Mouse (Mus musculus) frontal cortex, postnatal 25 days (tissue): ENCODE results near the gene Gpx4.

Experiments
- DNase-seq, 2 experiments: peaks; one replicate each; pipeline ENCODE4 v3.0.0; 2022; ENCODE audit warnings: low spot score in 2 of 2

Gene Gpx4

GRCm38 (mm10) chr10:80047041-80047565 is at the start of gene Gpx4:
Gene Gpx4, plus strand, starts transcription at chr10:80047166.
- DNase-seq = no peak

- DNase-seq = no peak
These were observed 49.1 kb upstream of the Gpx4 start for GRCm38 (mm10) chr10:79997819-79998218.

GRCm38 (mm10) chr10:80001945-80002344 is 45.0 kb upstream of the Gpx4 start:
- DNase-seq = no peak

- no peak for DNase-seq
These were observed 44.1 kb upstream of the Gpx4 start for GRCm38 (mm10) chr10:80002829-80003228.

- no peak for DNase-seq
These were observed 43.4 kb upstream of the Gpx4 start for GRCm38 (mm10) chr10:80003374-80004232.

- DNase-seq = no peak
These were observed 42.7 kb upstream of the Gpx4 start for GRCm38 (mm10) chr10:80004233-80004705.

GRCm38 (mm10) chr10:80011740-80012139 is 35.2 kb upstream of the Gpx4 start:
- no peak for DNase-seq

GRCm38 (mm10) chr10:80013609-80014008 is 33.4 kb upstream of the Gpx4 start:
- DNase-seq = no peak

- DNase-seq = no peak
These were observed 32.3 kb upstream of the Gpx4 start for GRCm38 (mm10) chr10:80014484-80015290.

GRCm38 (mm10) chr10:80015583-80015982 is 31.4 kb upstream of the Gpx4 start:
- no peak for DNase-seq

- no peak for DNase-seq
These were observed 30.5 kb upstream of the Gpx4 start, which contains the start of gene Arhgap45 for GRCm38 (mm10) chr10:80016511-80016910. Gene Arhgap45, plus strand, starts transcription at chr10:80016653.

- no peak for DNase-seq
These were observed 30.0 kb upstream of the Gpx4 start for GRCm38 (mm10) chr10:80016931-80017330.

- DNase-seq = no peak
These were observed 29.6 kb upstream of the Gpx4 start for GRCm38 (mm10) chr10:80017361-80017760.

- DNase-seq = no peak
These were observed 29.2 kb upstream of the Gpx4 start for GRCm38 (mm10) chr10:80017771-80018170.

- no peak for DNase-seq
These were observed 28.1 kb upstream of the Gpx4 start for GRCm38 (mm10) chr10:80018739-80019297.

GRCm38 (mm10) chr10:80019471-80020131 is 27.4 kb upstream of the Gpx4 start:
- no peak for DNase-seq

- no peak for DNase-seq
These were observed 26.8 kb upstream of the Gpx4 start for GRCm38 (mm10) chr10:80020191-80020590.

- no peak for DNase-seq
These were observed 26.2 kb upstream of the Gpx4 start for GRCm38 (mm10) chr10:80020603-80021319.

- no peak for DNase-seq
These were observed 25.7 kb upstream of the Gpx4 start for GRCm38 (mm10) chr10:80021320-80021641.

- no peak for DNase-seq
These were observed 24.8 kb upstream of the Gpx4 start for GRCm38 (mm10) chr10:80022164-80022563.

GRCm38 (mm10) chr10:80022806-80023205 is 24.2 kb upstream of the Gpx4 start:
- DNase-seq = no peak
